Mouse (Mus musculus): Measurements from ENCODE around the gene Gm10135.
"Not testable (repeated sequence)": the region's sequence is repeated elsewhere in the genome, so short reads cannot be mapped to it uniquely, and the experiment has no call there.

Gm10135 gene

GRCm38 (mm10) chr5:72960096-72960495, 14.4 kb downstream of the Gm10135 start:
- ATAC-seq (ENCODE audit: low TSS enrichment), result no peak

GRCm38 (mm10) chr5:72957281-72957680, 17.2 kb downstream of the Gm10135 start:
- ATAC-seq (ENCODE audit: low TSS enrichment), result no peak

GRCm38 (mm10) chr5:72953996-72954604, 20.4 kb downstream of the Gm10135 start:
- ATAC-seq (ENCODE audit: low TSS enrichment), result no peak

- no peak for ATAC-seq (ENCODE audit: low TSS enrichment)
Observed at GRCm38 (mm10) chr5:72950252-72950651, 24.2 kb downstream of the Gm10135 start.

- ATAC-seq (ENCODE audit: low TSS enrichment), result peak; percentile 64
Observed at GRCm38 (mm10) chr5:72948136-72948535, 26.4 kb downstream of the Gm10135 start.

GRCm38 (mm10) chr5:72940906-72941432, 33.5 kb downstream of the Gm10135 start:
- ATAC-seq (ENCODE audit: low TSS enrichment), result no peak

GRCm38 (mm10) chr5:72939311-72939710, 35.2 kb downstream of the Gm10135 start:
- no peak for ATAC-seq (ENCODE audit: low TSS enrichment)

GRCm38 (mm10) chr5:72938421-72938820, 36.1 kb downstream of the Gm10135 start:
- not testable (repeated sequence) for ATAC-seq (ENCODE audit: low TSS enrichment)

GRCm38 (mm10) chr5:72933026-72933675, 41.4 kb downstream of the Gm10135 start:
- ATAC-seq (ENCODE audit: low TSS enrichment), result no peak

- no peak for ATAC-seq (ENCODE audit: low TSS enrichment)
Observed at GRCm38 (mm10) chr5:72927074-72927473, 47.4 kb downstream of the Gm10135 start.

GRCm38 (mm10) chr5:72922796-72923195, 51.7 kb downstream of the Gm10135 start:
- ATAC-seq (ENCODE audit: low TSS enrichment), result no peak

GRCm38 (mm10) chr5:72921171-72921570, 53.3 kb downstream of the Gm10135 start:
- ATAC-seq (ENCODE audit: low TSS enrichment), result no peak

- ATAC-seq (ENCODE audit: low TSS enrichment), result no peak
Observed at GRCm38 (mm10) chr5:72920416-72920815, 54.1 kb downstream of the Gm10135 start.

- no peak for ATAC-seq (ENCODE audit: low TSS enrichment)
Observed at GRCm38 (mm10) chr5:72916851-72917250, 57.7 kb downstream of the Gm10135 start.

GRCm38 (mm10) chr5:72916048-72916447, 58.5 kb downstream of the Gm10135 start:
- ATAC-seq (ENCODE audit: low TSS enrichment), result no peak

Data from frontal cortex, adult (tissue).